Mouse (Mus musculus) lung, embryonic 14.5 days (tissue): Measurements from ENCODE around the gene Scrn1. TPM values are rescaled to one million over a fixed set of nuclear protein-coding genes. Genes with fewer than 3 reads are reported as not detected.

Source experiments
- ATAC-seq: fragments of 200-750 bp; cut with Nextera tagmentation; 2 replicates; pipeline ENCODE4 v1.8.0; 2017; ENCODE audit warnings: mild to moderate bottlenecking, moderate TSS enrichment, moderate library complexity; ENCODE audit not compliant: insufficient read depth
- DNase-seq: peaks from one replicate; pipeline ENCODE4 v3.0.0-alpha.2; 2015
- H3K27ac ChIP-seq: fragments of 300-500 bp; sonication (generic); 2 replicates; pipeline ENCODE4 v1.5.1; 2014; ENCODE audit warnings: low read depth, mild to moderate bottlenecking, moderate library complexity
- H3K27me3 ChIP-seq: fragments of 300-500 bp; sonication (generic); 2 replicates; pipeline ENCODE4 v1.6.1; 2014; ENCODE audit warnings: low read length, control low read depth; ENCODE audit not compliant: insufficient read depth
- H3K36me3 ChIP-seq: fragments of 300-500 bp; sonication (generic); 2 replicates; pipeline ENCODE4 v1.6.1; 2014; ENCODE audit warnings: control low read depth; ENCODE audit not compliant: insufficient read depth
- H3K4me1 ChIP-seq: fragments of 300-500 bp; sonication (generic); 2 replicates; pipeline ENCODE4 v1.6.1; 2014; ENCODE audit warnings: antibody characterized with exemption, control low read depth; ENCODE audit not compliant: insufficient read depth
- H3K4me2 ChIP-seq: fragments of 300-500 bp; sonication (generic); 2 replicates; pipeline ENCODE4 v1.6.1; 2014; ENCODE audit warnings: mild to moderate bottlenecking
- H3K4me3 ChIP-seq: fragments of 300-500 bp; sonication (generic); 2 replicates; pipeline ENCODE4 v1.5.1; 2014; ENCODE audit warnings: low read depth, low read length
- H3K9ac ChIP-seq: fragments of 300-500 bp; sonication (generic); 2 replicates; pipeline ENCODE4 v1.6.1; 2014
- H3K9me3 ChIP-seq: fragments of 300-500 bp; sonication (generic); 2 replicates; pipeline ENCODE4 v1.6.1; 2016; ENCODE audit warnings: low read depth, low read length, control low read depth
- CTCF ChIP-seq: IDR thresholded peaks from 2 replicates; pipeline ENCODE4 v1.5.1; 2016; ENCODE audit warnings: antibody characterized with exemption, low read depth
- WGBS: fragments of 180-500 bp; shearing (Covaris S2); extraction: QIAGEN DNeasy Blood & Tissue Kit; methylation state at CpG from one replicate; pipeline ENCODE4 v1.1.7; 2014; 5-methylcytosine and 5-hydroxymethylcytosine counted together
- polyA plus RNA-seq: library from polyadenylated mRNA; unstranded; fragments of >200 nt; fragmentation: Nextera tagmentation; extraction: Ambion mirVana; gene quantifications from 2 replicates; pipeline ENCODE4 v1.2.1, GENCODE M21; 2014

Scrn1 gene
- polyA plus RNA-seq, 1 experiment from 2014 or later: 1.9 TPM

GRCm38 (mm10) chr6:54543646-54544045 lies 22.6 kb downstream of the Scrn1 start:
- no peak for TF ChIP-seq CTCF
- 72% methylated on average over 2 of the region's 2 CpGs for WGBS
- no peak for ATAC-seq

GRCm38 (mm10) chr6:54542836-54543235 lies 23.5 kb downstream of the Scrn1 start:
- Histone ChIP-seq H3K4me3 (no peak overlapping the region), H3K36me3 (no peaks in the 10 kb centered on the region), H3K9me3 (no peaks in the 10 kb centered on the region), H3K4me2 (no peak overlapping the region), H3K27me3 (no peaks in the 10 kb centered on the region), H3K9ac (no peak overlapping the region), H3K27ac (no peak overlapping the region), H3K4me1 (no peaks in the 10 kb centered on the region)
- no peak for TF ChIP-seq CTCF
- ATAC-seq (no peak), DNase-seq (no peak)
- 73% methylated on average over 7 of the region's 7 CpGs for WGBS

More at GRCm38 (mm10) chr6:54543646-54544045, 22.6 kb downstream of the Scrn1 start:
- no peak for DNase-seq
- no peaks in the 10 kb centered on the region; the same call in 1 of the 2 replicates for H3K4me1 ChIP-seq
- H3K9ac ChIP-seq: no peak overlapping the region
- H3K4me2 ChIP-seq: no peak overlapping the region
- no peaks in the 10 kb centered on the region for H3K9me3 ChIP-seq
- no peaks in the 10 kb centered on the region for H3K36me3 ChIP-seq
- H3K27ac ChIP-seq: no peak overlapping the region
- H3K4me3 ChIP-seq: no peak overlapping the region
- H3K27me3 ChIP-seq: no peaks in the 10 kb centered on the region

- no peak for ATAC-seq
- no peaks in the 10 kb centered on the region for H3K9me3 ChIP-seq
These were observed 25.9 kb downstream of the Scrn1 start for GRCm38 (mm10) chr6:54540252-54540887.

GRCm38 (mm10) chr6:54539396-54539795 lies 26.9 kb downstream of the Scrn1 start:
- DNase-seq (no peak), ATAC-seq (no peak)
- H3K9me3 ChIP-seq: no peaks in the 10 kb centered on the region
- H3K27me3 ChIP-seq: no peaks in the 10 kb centered on the region
- no peak overlapping the region for H3K9ac ChIP-seq
- no peaks in the 10 kb centered on the region for H3K36me3 ChIP-seq
- H3K27ac ChIP-seq: no peak overlapping the region
- 78% methylated on average over 7 of the region's 7 CpGs for WGBS
- no peaks in the 10 kb centered on the region for H3K4me1 ChIP-seq
- TF ChIP-seq CTCF: no peak
- H3K4me2 ChIP-seq: no peak overlapping the region
- H3K4me3 ChIP-seq: no peak overlapping the region

More at GRCm38 (mm10) chr6:54540252-54540887, 25.9 kb downstream of the Scrn1 start:
- Histone ChIP-seq H3K9ac (no peak overlapping the region), H3K4me3 (no peak overlapping the region), H3K36me3 (no peaks in the 10 kb centered on the region), H3K4me1 (no peaks in the 10 kb centered on the region), H3K27ac (no peak overlapping the region), H3K27me3 (no peaks in the 10 kb centered on the region), H3K4me2 (no peak overlapping the region)
- WGBS: 71% methylated on average over 9 of the region's 9 CpGs
- TF ChIP-seq CTCF: no peak
- DNase-seq: no peak

- no peaks in the 10 kb centered on the region for H3K27me3 ChIP-seq
- TF ChIP-seq CTCF: no peak
- H3K9ac ChIP-seq: no peak overlapping the region
- no peaks in the 10 kb centered on the region for H3K4me1 ChIP-seq
- H3K9me3 ChIP-seq: no peaks in the 10 kb centered on the region
- no peak overlapping the region for H3K4me3 ChIP-seq
- no peak overlapping the region for H3K4me2 ChIP-seq
- DNase-seq (no peak), ATAC-seq (no peak)
- no peak overlapping the region for H3K27ac ChIP-seq
- WGBS: 49% methylated on average over 3 of the region's 3 CpGs
- H3K36me3 ChIP-seq: no peaks in the 10 kb centered on the region
These were observed 27.5 kb downstream of the Scrn1 start for GRCm38 (mm10) chr6:54538773-54539173.

- Histone ChIP-seq H3K9me3 (no peaks in the 10 kb centered on the region), H3K27ac (no peak overlapping the region), H3K4me3 (no peak overlapping the region), H3K27me3 (no peaks in the 10 kb centered on the region), H3K4me2 (no peak overlapping the region), H3K9ac (no peak overlapping the region), H3K4me1 (no peaks in the 10 kb centered on the region), H3K36me3 (no peaks in the 10 kb centered on the region)
- no peak for TF ChIP-seq CTCF
- ATAC-seq: no peak
- WGBS: 74% methylated on average over 7 of the region's 7 CpGs
- no peak for DNase-seq
These were observed 29.2 kb downstream of the Scrn1 start for GRCm38 (mm10) chr6:54537053-54537452.

GRCm38 (mm10) chr6:54535485-54535884 lies 30.8 kb downstream of the Scrn1 start:
- TF ChIP-seq CTCF: no peak
- 85% methylated on average over 4 of the region's 4 CpGs for WGBS
- Histone ChIP-seq H3K27ac (no peak overlapping the region), H3K27me3 (no peaks in the 10 kb centered on the region), H3K36me3 (no peaks in the 10 kb centered on the region), H3K4me1 (no peaks in the 10 kb centered on the region), H3K9ac (no peak overlapping the region), H3K4me2 (no peak overlapping the region), H3K9me3 (no peaks in the 10 kb centered on the region), H3K4me3 (no peak overlapping the region)
- ATAC-seq: no peak
- DNase-seq: no peak

GRCm38 (mm10) chr6:54531048-54531481 lies 35.2 kb downstream of the Scrn1 start:
- TF ChIP-seq CTCF: no peak
- DNase-seq: peak; percentile 43
- no peaks in the 10 kb centered on the region for H3K4me1 ChIP-seq
- no peak overlapping the region for H3K27ac ChIP-seq
- H3K36me3 ChIP-seq: no peaks in the 10 kb centered on the region
- no peak overlapping the region for H3K9ac ChIP-seq
- H3K9me3 ChIP-seq: no peaks in the 10 kb centered on the region
- H3K27me3 ChIP-seq: no peaks in the 10 kb centered on the region
- 35% methylated on average over 8 of the region's 8 CpGs for WGBS
- ATAC-seq: 0 out of 2 replicates have a peak, but pooled peaks have one; percentile 28
- H3K4me3 ChIP-seq: no peak overlapping the region
- H3K4me2 ChIP-seq: no peak overlapping the region
